Mouse (Mus musculus): Measurements from ENCODE around the gene S100a5. TPM values are rescaled to one million over a fixed set of nuclear protein-coding genes. Genes with fewer than 3 reads are reported as not detected.

The S100a5 gene
- polyA plus RNA-seq, 1 experiment from 2014 or later = 10.5 TPM

DNA sequence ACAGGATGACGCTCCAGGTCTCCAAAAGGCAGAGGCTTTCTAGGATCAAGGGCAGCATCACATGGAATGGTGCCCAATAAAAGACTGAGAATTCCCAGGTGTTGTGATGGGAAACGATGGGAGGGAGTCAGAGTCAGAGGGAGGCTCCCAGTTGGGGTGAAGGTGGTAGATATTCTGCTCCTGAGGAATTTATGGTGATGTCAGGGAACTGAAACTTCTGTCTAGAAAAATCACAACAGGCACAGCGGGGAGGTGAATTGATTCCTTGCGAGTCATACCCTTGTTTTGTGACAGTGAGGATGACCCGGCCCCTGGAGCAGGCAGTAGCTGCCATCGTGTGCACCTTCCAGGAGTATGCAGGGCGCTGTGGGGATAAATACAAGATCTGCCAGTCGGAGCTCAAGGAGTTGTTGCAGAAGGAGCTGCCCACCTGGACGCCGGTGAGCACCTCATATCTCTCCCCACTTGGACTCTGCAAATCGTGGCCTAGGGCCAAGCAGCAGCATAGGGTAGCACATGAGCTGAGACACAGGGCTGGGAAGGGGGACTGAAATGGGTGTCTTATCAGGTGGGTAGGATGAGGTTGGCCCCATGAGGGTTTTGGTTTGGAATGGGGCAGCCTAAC is 6.7 kb upstream of the S100a5 start, which contains the start of gene Gm42674:
Gm42674 (plus strand) TSS at position 419 of the 625 bp plus-strand sequence.
- Histone ChIP-seq H3K4me3 (ENCODE audit: low read depth, low read length) (no peak within 1 kb of the TSS), H3K27me3 (ENCODE audit: control insufficient read depth, insufficient read depth, low read length) (no peaks in the 10 kb centered on the region), H3K4me2 (replicated peaks; ENCODE audit: low read depth) (no peak within 1 kb of the TSS), H3K4me1 (replicated peaks; ENCODE audit: control insufficient read depth, insufficient read depth) (peaks cover 17% of the 10 kb centered on the region), H3K9me3 (ENCODE audit: control insufficient read depth, low read length) (no peaks in the 10 kb centered on the region), H3K27ac (replicated peaks) (peak within 1 kb of the TSS; percentile 58), H3K36me3 (ENCODE audit: control insufficient read depth, insufficient read depth, low read length) (no peaks in the 10 kb centered on the region), H3K9ac (ENCODE audit: low read length) (no peak within 1 kb of the TSS)
- ATAC-seq (ENCODE audit: low FRiP score, low TSS enrichment) (no peak), DNase-seq (ENCODE audit: low spot score) (no peak)
- TF ChIP-seq EP300 (optimal IDR thresholded peaks at IDR 0.05) (no peak), CTCF (IDR thresholded peaks at IDR 0.05; ENCODE audit: low read depth) (no peak)
- WGBS = 66% methylated on average over 11 of the region's 11 CpGs

DNA sequence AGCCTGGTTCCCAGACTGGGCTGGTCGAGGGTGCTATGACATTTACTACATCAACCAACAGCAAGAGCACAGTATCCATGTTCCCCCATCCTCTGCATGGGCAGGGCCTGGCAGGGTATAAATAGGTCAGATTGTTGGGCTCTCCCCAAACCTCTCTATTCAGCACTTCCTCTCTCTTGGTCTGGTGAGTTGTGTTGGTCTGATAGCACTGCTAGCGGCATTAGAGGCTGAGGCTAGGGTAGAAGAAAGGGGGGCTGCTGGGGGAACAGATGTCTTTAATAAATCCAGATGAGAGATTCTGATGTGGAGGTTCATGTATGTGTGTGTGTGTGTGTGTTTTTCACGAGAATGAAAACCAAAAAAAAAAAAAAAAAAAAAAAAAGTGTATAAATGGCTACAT is 4.7 kb upstream of the S100a5 start, which contains the start of gene S100a4:
S100a4 (plus strand) TSS at position 149 of the 400 bp plus-strand sequence.
- no peak for TF ChIP-seq CTCF (IDR thresholded peaks at IDR 0.05; ENCODE audit: low read depth)
- no peak for TF ChIP-seq EP300 (optimal IDR thresholded peaks at IDR 0.05)
- Histone ChIP-seq H3K4me2 (replicated peaks; ENCODE audit: low read depth) (no peak within 1 kb of the TSS), H3K9me3 (ENCODE audit: control insufficient read depth, low read length) (no peaks in the 10 kb centered on the region), H3K27ac (replicated peaks) (peak within 1 kb of the TSS; percentile 90), H3K9ac (ENCODE audit: low read length) (no peak within 1 kb of the TSS), H3K4me3 (ENCODE audit: low read depth, low read length) (no peak within 1 kb of the TSS), H3K36me3 (ENCODE audit: control insufficient read depth, insufficient read depth, low read length) (no peaks in the 10 kb centered on the region), H3K4me1 (replicated peaks; ENCODE audit: control insufficient read depth, insufficient read depth) (peaks cover 17% of the 10 kb centered on the region), H3K27me3 (ENCODE audit: control insufficient read depth, insufficient read depth, low read length) (no peaks in the 10 kb centered on the region)
- peak; percentile 33; the same call in 1 of the 2 replicates for ATAC-seq (ENCODE audit: low FRiP score, low TSS enrichment)
- WGBS = 32% methylated on average over 3 of the region's 3 CpGs
- DNase-seq (ENCODE audit: low spot score) = no peak

DNA sequence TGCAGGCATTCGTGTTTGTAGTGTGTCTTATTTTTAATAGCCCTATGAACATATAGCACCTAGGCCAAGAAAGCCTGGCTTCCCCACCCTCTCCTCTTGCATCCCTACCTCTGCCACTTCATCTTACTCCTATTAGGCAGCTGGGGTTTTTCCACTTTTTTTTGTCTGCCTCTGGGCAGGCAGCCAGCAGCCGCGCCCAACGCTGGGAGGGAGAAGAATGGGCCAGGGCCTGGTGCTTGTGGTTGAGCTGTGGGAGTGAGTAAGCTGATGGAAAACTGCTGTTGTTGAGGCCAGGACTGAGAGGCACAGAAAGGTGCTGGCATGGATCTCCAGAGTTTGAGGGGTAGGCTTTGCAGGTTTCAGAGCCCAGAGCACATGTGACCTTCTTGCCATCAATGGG is 3.9 kb upstream of the S100a5 start:
- Histone ChIP-seq H3K4me3 (ENCODE audit: low read depth, low read length) (no peak overlapping the region), H3K4me1 (replicated peaks; ENCODE audit: control insufficient read depth, insufficient read depth) (peaks cover 17% of the 10 kb centered on the region), H3K27me3 (ENCODE audit: control insufficient read depth, insufficient read depth, low read length) (no peaks in the 10 kb centered on the region), H3K9me3 (ENCODE audit: control insufficient read depth, low read length) (no peaks in the 10 kb centered on the region), H3K27ac (replicated peaks) (peak overlapping the region; percentile 90), H3K36me3 (ENCODE audit: control insufficient read depth, insufficient read depth, low read length) (no peaks in the 10 kb centered on the region), H3K4me2 (replicated peaks; ENCODE audit: low read depth) (no peak overlapping the region), H3K9ac (ENCODE audit: low read length) (no peak overlapping the region)
- 5% methylated on average over 4 of the region's 4 CpGs for WGBS
- no peak for TF ChIP-seq CTCF (IDR thresholded peaks at IDR 0.05; ENCODE audit: low read depth)
- TF ChIP-seq EP300 (optimal IDR thresholded peaks at IDR 0.05) = no peak
- DNase-seq (ENCODE audit: low spot score) (peak; percentile 91), ATAC-seq (ENCODE audit: low FRiP score, low TSS enrichment) (peak; percentile 69)

DNA sequence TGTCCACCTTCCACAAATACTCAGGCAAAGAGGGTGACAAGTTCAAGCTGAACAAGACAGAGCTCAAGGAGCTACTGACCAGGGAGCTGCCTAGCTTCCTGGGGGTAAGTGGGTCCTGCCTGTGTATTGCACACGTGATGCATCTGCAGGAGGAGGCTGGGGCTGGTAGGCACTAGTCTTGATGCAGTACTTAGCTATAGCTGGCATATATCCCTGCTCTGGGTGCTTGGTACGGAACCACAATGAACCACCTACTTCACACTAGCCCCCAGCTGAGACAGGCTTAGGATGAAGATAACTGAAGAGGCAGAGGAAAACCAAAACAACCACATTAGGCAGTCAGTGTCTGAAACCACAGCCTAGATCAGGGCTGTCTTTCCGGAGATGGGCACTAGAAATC is 3.3 kb upstream of the S100a5 start:
- Histone ChIP-seq H3K9ac (ENCODE audit: low read length) (no peak overlapping the region), H3K4me1 (replicated peaks; ENCODE audit: control insufficient read depth, insufficient read depth) (peaks cover 15% of the 10 kb centered on the region), H3K27me3 (ENCODE audit: control insufficient read depth, insufficient read depth, low read length) (no peaks in the 10 kb centered on the region), H3K27ac (replicated peaks) (peak overlapping the region; percentile 90), H3K9me3 (ENCODE audit: control insufficient read depth, low read length) (no peaks in the 10 kb centered on the region), H3K4me2 (replicated peaks; ENCODE audit: low read depth) (no peak overlapping the region), H3K4me3 (ENCODE audit: low read depth, low read length) (no peak overlapping the region), H3K36me3 (ENCODE audit: control insufficient read depth, insufficient read depth, low read length) (no peaks in the 10 kb centered on the region)
- 80% methylated on average over 3 of the region's 3 CpGs for WGBS
- DNase-seq (ENCODE audit: low spot score) (no peak), ATAC-seq (ENCODE audit: low FRiP score, low TSS enrichment) (no peak)
- TF ChIP-seq CTCF (IDR thresholded peaks at IDR 0.05; ENCODE audit: low read depth) = no peak
- no peak for TF ChIP-seq EP300 (optimal IDR thresholded peaks at IDR 0.05)

DNA sequence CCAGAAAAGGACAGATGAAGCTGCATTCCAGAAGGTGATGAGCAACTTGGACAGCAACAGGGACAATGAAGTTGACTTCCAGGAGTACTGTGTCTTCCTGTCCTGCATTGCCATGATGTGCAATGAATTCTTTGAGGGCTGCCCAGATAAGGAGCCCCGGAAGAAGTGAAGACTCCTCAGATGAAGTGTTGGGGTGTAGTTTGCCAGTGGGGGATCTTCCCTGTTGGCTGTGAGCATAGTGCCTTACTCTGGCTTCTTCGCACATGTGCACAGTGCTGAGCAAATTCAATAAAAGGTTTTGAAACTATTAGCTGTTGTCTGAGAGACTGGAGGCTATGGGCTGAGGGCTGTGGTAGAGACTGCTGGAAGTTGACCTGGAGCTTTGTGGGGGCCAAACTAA is 2.6 kb upstream of the S100a5 start:
- DNase-seq (ENCODE audit: low spot score) (no peak), ATAC-seq (ENCODE audit: low FRiP score, low TSS enrichment) (no peak)
- WGBS = 71% methylated on average over 2 of the region's 2 CpGs
- Histone ChIP-seq H3K9me3 (ENCODE audit: control insufficient read depth, low read length) (no peaks in the 10 kb centered on the region), H3K4me1 (replicated peaks; ENCODE audit: control insufficient read depth, insufficient read depth) (peaks cover 11% of the 10 kb centered on the region), H3K9ac (ENCODE audit: low read length) (no peak overlapping the region), H3K4me3 (ENCODE audit: low read depth, low read length) (no peak overlapping the region), H3K27me3 (ENCODE audit: control insufficient read depth, insufficient read depth, low read length) (no peaks in the 10 kb centered on the region), H3K27ac (replicated peaks) (peak overlapping the region; percentile 90), H3K4me2 (replicated peaks; ENCODE audit: low read depth) (no peak overlapping the region), H3K36me3 (ENCODE audit: control insufficient read depth, insufficient read depth, low read length) (no peaks in the 10 kb centered on the region)
- no peak for TF ChIP-seq EP300 (optimal IDR thresholded peaks at IDR 0.05)
- TF ChIP-seq CTCF (IDR thresholded peaks at IDR 0.05; ENCODE audit: low read depth) = no peak

DNA sequence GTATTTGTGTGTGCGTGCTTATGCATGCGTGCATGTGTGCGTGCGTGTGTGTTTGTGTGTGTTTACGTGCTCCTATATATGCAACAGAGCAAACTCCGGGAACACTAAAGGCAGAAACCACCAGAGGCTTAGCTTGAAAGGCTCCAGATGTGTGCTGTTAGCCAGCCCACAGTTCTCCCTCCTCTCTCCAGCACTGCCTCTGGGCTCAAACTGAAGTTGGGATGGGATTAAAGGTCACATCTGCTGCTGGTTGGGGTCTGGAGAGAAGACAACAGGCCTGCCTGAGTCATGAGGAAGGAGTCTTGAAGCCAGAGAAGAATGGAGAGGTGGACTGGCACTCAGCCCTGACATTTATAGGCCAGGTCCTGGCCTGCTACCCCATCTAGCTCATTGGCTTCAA is 2.1 kb upstream of the S100a5 start:
- DNase-seq (ENCODE audit: low spot score) (no peak), ATAC-seq (ENCODE audit: low FRiP score, low TSS enrichment) (peak; percentile 15; the same call in 1 of the 2 replicates)
- Histone ChIP-seq H3K27ac (replicated peaks) (peak overlapping the region; percentile 90), H3K27me3 (ENCODE audit: control insufficient read depth, insufficient read depth, low read length) (no peaks in the 10 kb centered on the region), H3K9ac (ENCODE audit: low read length) (no peak overlapping the region), H3K4me2 (replicated peaks; ENCODE audit: low read depth) (no peak overlapping the region), H3K4me3 (ENCODE audit: low read depth, low read length) (no peak overlapping the region), H3K9me3 (ENCODE audit: control insufficient read depth, low read length) (no peaks in the 10 kb centered on the region), H3K4me1 (replicated peaks; ENCODE audit: control insufficient read depth, insufficient read depth) (peaks cover 10% of the 10 kb centered on the region), H3K36me3 (ENCODE audit: control insufficient read depth, insufficient read depth, low read length) (no peaks in the 10 kb centered on the region)
- no peak for TF ChIP-seq EP300 (optimal IDR thresholded peaks at IDR 0.05)
- TF ChIP-seq CTCF (IDR thresholded peaks at IDR 0.05; ENCODE audit: low read depth) = no peak
- WGBS = 51% methylated on average over 6 of the region's 6 CpGs

All from stomach, postnatal 0 days (tissue).